Comparison of ENCODE assay signal across 18 mouse cellular contexts in genomic region chr1:151721357-151721983, GRCm38 (mm10). TPM values are rescaled to one million over a fixed set of nuclear protein-coding genes. Genes with fewer than 3 reads are reported as not detected.
DNase-seq lines count a peak whose midpoint lies in the region; ATAC-seq and TF ChIP-seq lines count a peak whose summit lies in the region.
"Had no signal": no experiment of that assay in that cellular context is flagged by ENCODE, and none has a peak within 500 bp of the region (broad histone marks: within the 10 kb centered on the region; RNA-seq: fewer than 3 reads in every experiment).

No protein-coding gene starts in this region.

- no peaks in the 10 kb centered on the region for H3K36me3 ChIP-seq in forebrain, embryonic 15.5 days
- H3K36me3 ChIP-seq in forebrain, embryonic 12.5 days (replicated peaks): no peaks in the 10 kb centered on the region
- no peaks in the 10 kb centered on the region for H3K36me3 ChIP-seq in midbrain, embryonic 11.5 days (ENCODE audit: control insufficient read depth, insufficient read depth, low read length)
- H3K36me3 ChIP-seq in midbrain, postnatal 0 days (ENCODE audit: insufficient read depth, low read length): no peaks in the 10 kb centered on the region
- H3K36me3 ChIP-seq: embryonic facial prominence, embryonic 10.5 days; G1E; hindbrain, embryonic 13.5 days; intestine, embryonic 15.5 days; liver, embryonic 13.5 days; neural tube, embryonic 12.5 days had no signal

- H3K27me3 ChIP-seq in forebrain, embryonic 15.5 days: no peaks in the 10 kb centered on the region
- no peaks in the 10 kb centered on the region; the same call in 1 of the 2 replicates for H3K27me3 ChIP-seq in forebrain, embryonic 12.5 days
- H3K27me3 ChIP-seq in midbrain, embryonic 11.5 days (ENCODE audit: control insufficient read depth, insufficient read depth, low read length): no peaks in the 10 kb centered on the region
- no peaks in the 10 kb centered on the region for H3K27me3 ChIP-seq in midbrain, postnatal 0 days (ENCODE audit: insufficient read depth, low read length)
- H3K27me3 ChIP-seq: hindbrain, embryonic 13.5 days; intestine, embryonic 15.5 days; liver, embryonic 13.5 days; neural tube, embryonic 12.5 days had no signal

- peaks cover 9% of the 10 kb centered on the region for H3K4me1 ChIP-seq in forebrain, embryonic 15.5 days
- H3K4me1 ChIP-seq in forebrain, embryonic 12.5 days: no peaks in the 10 kb centered on the region
- H3K4me1 ChIP-seq in midbrain, embryonic 11.5 days (ENCODE audit: control insufficient read depth, insufficient read depth, low read length): no peaks in the 10 kb centered on the region
- H3K4me1 ChIP-seq in midbrain, postnatal 0 days (ENCODE audit: insufficient read depth, low read length): no peaks in the 10 kb centered on the region
- H3K4me1 ChIP-seq: hindbrain, embryonic 13.5 days; intestine, embryonic 15.5 days; liver, embryonic 13.5 days; neural tube, embryonic 12.5 days had no signal

- ATAC-seq in forebrain, embryonic 15.5 days (replicated peaks): peak; percentile 57
- ATAC-seq in forebrain, embryonic 12.5 days (ENCODE audit: low FRiP score): no peak
- no peak for ATAC-seq in midbrain, embryonic 11.5 days (ENCODE audit: low FRiP score)
- no peak for ATAC-seq in midbrain, postnatal 0 days (ENCODE audit: low FRiP score)
- ATAC-seq: CD4-positive, CD25-positive, alpha-beta regulatory T cell, adult 4 months; intestine, embryonic 15.5 days had no signal

- no peak for TF ChIP-seq CTCF in midbrain, postnatal 0 days (IDR thresholded peaks at IDR 0.05)

- intact Hi-C loops in left cerebral cortex, postnatal 25 days (cut with DNase I): no loop called here

- peak; percentile 33 for DNase-seq in midbrain, embryonic 11.5 days (ENCODE audit: low spot score, missing footprints)
- no peak for DNase-seq in midbrain, postnatal 0 days (ENCODE audit: low spot score)
- peak; percentile 23 for DNase-seq in brain, adult 2 months (ENCODE audit: low read depth, low spot score)
- DNase-seq in left cerebral cortex, postnatal 25 days (ENCODE audit: low spot score in 2 of 2): no peak
- no peak for DNase-seq in kidney, postnatal 36 days
- DNase-seq: cerebellum, adult 11-12 months; gastrocnemius, postnatal 14 days; heart, postnatal 10 days; liver, embryonic 13.5 days; spleen, adult 18-20 months had no signal

- H3K9ac ChIP-seq in forebrain, embryonic 15.5 days (replicated peaks): no peak overlapping the region
- no peak overlapping the region for H3K9ac ChIP-seq in forebrain, embryonic 12.5 days
- H3K9ac ChIP-seq in midbrain, embryonic 11.5 days (ENCODE audit: low read length): no peak overlapping the region
- no peak overlapping the region for H3K9ac ChIP-seq in midbrain, postnatal 0 days (replicated peaks; ENCODE audit: low read length, poor library complexity, severe bottlenecking)
- H3K9ac ChIP-seq: hindbrain, embryonic 13.5 days; intestine, embryonic 15.5 days; liver, embryonic 13.5 days; neural tube, embryonic 12.5 days had no signal

- H3K4me3 ChIP-seq in forebrain, embryonic 15.5 days: no peak overlapping the region
- no peak overlapping the region for H3K4me3 ChIP-seq in forebrain, embryonic 12.5 days (replicated peaks)
- H3K4me3 ChIP-seq in midbrain, embryonic 11.5 days (ENCODE audit: low read depth, low read length): no peak overlapping the region
- no peak overlapping the region for H3K4me3 ChIP-seq in midbrain, postnatal 0 days (ENCODE audit: low read depth, low read length)
- H3K4me3 ChIP-seq: embryonic facial prominence, embryonic 10.5 days; hindbrain, embryonic 13.5 days; intestine, embryonic 15.5 days; liver, embryonic 13.5 days; neural tube, embryonic 12.5 days had no signal

- 0 out of 2 replicates have a peak overlapping the region, but pooled peaks have one; percentile 19 for H3K27ac ChIP-seq in forebrain, embryonic 15.5 days (replicated peaks)
- H3K27ac ChIP-seq in forebrain, embryonic 12.5 days: no peak overlapping the region
- no peak overlapping the region for H3K27ac ChIP-seq in midbrain, embryonic 11.5 days (ENCODE audit: low read depth, low read length)
- H3K27ac ChIP-seq in midbrain, postnatal 0 days (ENCODE audit: low read depth, low read length): no peak overlapping the region
- H3K27ac ChIP-seq: embryonic facial prominence, embryonic 10.5 days; hindbrain, embryonic 13.5 days; intestine, embryonic 15.5 days; liver, embryonic 13.5 days; neural tube, embryonic 12.5 days had no signal

- 39% methylated on average over 10 of the region's 10 CpGs for WGBS in forebrain, embryonic 15.5 days
- 74% methylated on average over 10 of the region's 10 CpGs for WGBS in forebrain, embryonic 12.5 days
- WGBS in midbrain, embryonic 11.5 days: 87% methylated on average over 10 of the region's 10 CpGs
- 73% methylated on average over 10 of the region's 10 CpGs for WGBS in midbrain, postnatal 0 days

- H3K4me2 ChIP-seq in forebrain, embryonic 15.5 days (replicated peaks): no peak overlapping the region
- H3K4me2 ChIP-seq in forebrain, embryonic 12.5 days: no peak overlapping the region
- H3K4me2 ChIP-seq in midbrain, embryonic 11.5 days: no peak overlapping the region
- H3K4me2 ChIP-seq in midbrain, postnatal 0 days (ENCODE audit: low read depth, low read length, poor library complexity, severe bottlenecking): no peak overlapping the region
- H3K4me2 ChIP-seq: hindbrain, embryonic 13.5 days; intestine, embryonic 15.5 days; liver, embryonic 13.5 days; neural tube, embryonic 12.5 days had no signal

- H3K9me3 ChIP-seq in forebrain, embryonic 15.5 days: no peaks in the 10 kb centered on the region
- H3K9me3 ChIP-seq in forebrain, embryonic 12.5 days: no peaks in the 10 kb centered on the region
- no peaks in the 10 kb centered on the region for H3K9me3 ChIP-seq in midbrain, embryonic 11.5 days (ENCODE audit: control insufficient read depth, low read length)
- H3K9me3 ChIP-seq in midbrain, postnatal 0 days (ENCODE audit: low read length): no peaks in the 10 kb centered on the region
- H3K9me3 ChIP-seq: embryonic facial prominence, embryonic 10.5 days; G1E; hindbrain, embryonic 13.5 days; intestine, embryonic 15.5 days; liver, embryonic 13.5 days; neural tube, embryonic 12.5 days had no signal

RNA-seq across cellular contexts. Expression of gene Edem3, which starts 33.7 kb away (rescaled TPM):
- 17.4 and 19.2 TPM in 2 replicates for polyA plus RNA-seq in forebrain, embryonic 15.5 days (2015; fragmentation: Nextera tagmentation; extraction: Ambion mirVana)
- polyA plus RNA-seq in forebrain, embryonic 12.5 days (2016; fragmentation: Nextera tagmentation; extraction: Ambion mirVana): 24.5 and 27.7 TPM in 2 replicates
- 22.0 and 25.8 TPM in 2 replicates for polyA plus RNA-seq in midbrain, embryonic 11.5 days (2014; fragmentation: Nextera tagmentation; extraction: Ambion mirVana)
- total RNA-seq in midbrain, postnatal 0 days (2014; rRNA removed): 40.8 and 54.0 TPM in 2 replicates
- polyA plus RNA-seq in midbrain, postnatal 0 days (2015; fragmentation: Nextera tagmentation; extraction: Ambion mirVana): 11.3 and 13.2 TPM in 2 replicates
- total RNA-seq in left cerebral cortex, postnatal 25 days (2021): 10 to 100 TPM; 38.5 to 39.7 TPM

Comparison
In these comparisons a context has a peak if more than half of its experiments do, and no peak if none do; other contexts are left out.
1. DNase-seq: peak in midbrain, embryonic 11.5 days (single experiment) and brain, adult 2 months (single experiment); none in midbrain, postnatal 0 days (single experiment), left cerebral cortex, postnatal 25 days (0 of 2) and kidney, postnatal 36 days (0 of 2).